Mouse (Mus musculus): Measurements from ENCODE around the gene Ptprh.

Ptprh gene

DNA sequence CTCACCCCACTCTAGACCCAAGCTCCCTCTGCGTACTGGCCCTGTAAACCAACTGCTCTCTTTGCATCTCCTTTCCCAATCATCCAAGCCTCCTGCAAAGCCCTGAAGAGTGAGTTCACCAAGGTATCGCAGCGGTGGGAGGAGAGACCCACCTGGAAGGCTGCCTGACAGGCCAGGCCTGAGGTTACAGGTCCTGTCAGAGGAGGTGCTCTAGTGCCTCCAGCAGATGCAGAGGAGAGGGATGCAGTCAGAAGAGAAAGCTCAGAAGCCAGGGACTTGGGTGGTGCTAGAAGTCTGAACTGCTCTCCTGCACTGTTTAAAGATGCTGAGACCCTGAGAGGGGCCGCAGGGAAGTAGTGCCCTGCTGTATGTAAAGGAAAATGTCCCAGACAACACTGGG lies 104.8 kb downstream of the Ptprh start:
- no peak for DNase-seq
